Mouse (Mus musculus) right cerebral cortex, postnatal 36 days (tissue): ENCODE results near the gene Brwd1.
"Not testable (repeated sequence)": the region's sequence is repeated elsewhere in the genome, so short reads cannot be mapped to it uniquely, and the experiment has no call there.

Experiments used
- DNase-seq, 2 experiments: peaks; one replicate each; pipeline ENCODE4 v3.0.0; 2022; ENCODE audit warnings: low spot score in 2 of 2, mixed read lengths in 1 of 2

Brwd1 gene

DNA sequence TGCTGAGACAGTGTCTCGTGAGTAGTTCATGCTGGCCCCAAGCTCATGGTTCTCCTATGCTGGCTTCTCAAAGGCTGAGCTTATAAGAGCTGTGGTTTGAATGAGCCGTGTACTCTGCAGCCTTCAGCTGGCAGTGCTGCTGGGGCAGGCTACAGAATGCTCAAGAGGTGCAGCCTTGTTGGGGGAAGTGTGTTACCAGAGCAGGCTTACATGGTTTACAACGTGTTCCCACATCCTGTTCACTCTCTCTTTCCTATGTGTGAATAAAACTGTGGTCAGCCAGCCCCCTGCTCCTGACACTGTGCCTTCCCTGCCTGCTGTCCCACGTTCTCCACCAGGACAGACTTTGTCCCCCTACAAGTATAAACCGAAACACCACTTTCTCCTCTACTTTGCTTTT, 97.4 kb downstream of the Brwd1 start:
- no peak for DNase-seq

DNA sequence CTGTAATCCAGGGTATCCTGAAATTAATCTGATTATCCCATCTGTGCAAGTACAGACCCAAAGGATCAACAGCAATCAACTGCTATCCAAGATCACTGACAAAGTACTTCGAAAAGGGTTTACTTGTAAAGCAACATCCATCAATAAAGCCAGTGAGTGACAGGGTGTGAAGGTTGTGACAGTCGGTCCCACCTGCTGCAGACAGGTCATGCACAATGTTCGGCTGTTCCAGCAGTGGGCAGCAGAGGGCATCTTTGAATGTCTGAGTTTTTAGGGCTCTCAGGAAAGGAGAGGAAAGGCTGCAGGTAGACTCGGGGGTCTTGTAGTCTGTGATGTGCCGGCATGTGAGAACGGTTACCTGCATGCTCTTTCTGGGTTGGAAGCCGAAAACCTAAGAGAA, 98.7 kb downstream of the Brwd1 start:
- no peak for DNase-seq

DNA sequence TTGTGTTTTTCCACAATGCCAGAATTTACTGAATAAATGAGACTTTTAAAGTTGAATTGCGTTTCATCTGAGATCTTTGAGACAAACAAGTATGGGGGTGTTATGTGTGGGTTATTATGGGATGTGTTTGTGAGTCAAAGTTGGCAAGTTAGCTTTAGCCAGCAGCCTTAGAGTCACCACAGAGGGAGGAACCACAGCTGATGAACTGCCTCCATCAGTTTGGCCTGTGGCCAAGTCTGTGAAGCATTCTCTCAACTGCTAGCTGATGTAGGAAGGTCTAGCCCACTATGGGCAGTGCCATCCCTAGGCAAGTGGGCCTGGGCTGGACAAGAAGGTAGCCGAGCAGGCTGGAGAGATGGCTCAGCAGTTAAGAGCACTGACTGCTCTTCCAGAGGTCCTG, 111.5 kb downstream of the Brwd1 start:
- no peak for DNase-seq

DNA sequence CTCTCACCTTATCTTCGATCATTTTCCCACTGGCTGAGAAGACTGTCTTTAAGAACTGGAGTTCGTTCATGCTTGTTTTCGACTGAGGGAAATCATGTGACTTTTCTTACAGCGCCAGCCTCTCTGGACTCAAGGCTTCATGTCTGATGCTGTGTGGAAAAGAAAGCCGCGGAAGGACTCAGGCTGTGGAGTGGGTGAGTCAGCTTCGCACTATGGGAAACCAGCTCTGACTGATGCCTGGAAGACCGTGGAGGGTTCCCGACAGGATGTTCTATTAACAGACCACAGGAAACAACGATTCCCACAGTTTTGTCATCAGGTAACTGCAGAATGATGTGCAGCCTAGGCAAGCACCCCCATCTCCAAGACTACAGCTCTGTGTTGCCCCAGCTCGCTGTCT, 114.9 kb downstream of the Brwd1 start:
- DNase-seq, result peak in 1 of 2 experiments; percentile 20

DNA sequence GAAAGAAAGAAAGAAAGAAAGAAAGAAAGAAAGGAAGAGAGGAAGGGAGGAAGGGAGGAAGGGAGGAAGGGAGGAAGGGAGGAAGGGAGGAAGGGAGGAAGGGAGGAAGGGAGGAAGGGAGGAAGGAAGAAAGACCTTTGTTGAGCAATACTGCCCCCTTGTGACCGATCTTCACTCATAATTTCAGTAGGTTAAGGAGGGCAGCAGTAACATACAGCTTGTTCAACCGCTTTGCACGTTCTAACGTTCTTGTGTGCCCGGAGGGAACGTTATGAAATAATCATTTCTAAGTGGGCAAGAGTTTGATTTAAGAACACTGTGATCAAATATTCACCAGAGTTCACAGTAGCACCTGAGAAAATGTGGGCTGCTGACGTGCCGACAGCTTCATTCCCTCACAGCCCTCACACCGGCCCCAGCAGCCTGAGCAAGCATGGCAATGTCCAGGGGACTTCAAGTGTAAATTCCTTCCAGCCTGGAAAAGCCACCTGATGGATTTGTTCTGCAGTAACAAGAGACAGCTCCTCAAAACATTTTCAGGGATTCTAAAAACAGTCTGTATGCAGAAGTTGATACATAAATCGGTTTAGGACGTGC, 117.8 kb downstream of the Brwd1 start:
- no peak for DNase-seq

DNA sequence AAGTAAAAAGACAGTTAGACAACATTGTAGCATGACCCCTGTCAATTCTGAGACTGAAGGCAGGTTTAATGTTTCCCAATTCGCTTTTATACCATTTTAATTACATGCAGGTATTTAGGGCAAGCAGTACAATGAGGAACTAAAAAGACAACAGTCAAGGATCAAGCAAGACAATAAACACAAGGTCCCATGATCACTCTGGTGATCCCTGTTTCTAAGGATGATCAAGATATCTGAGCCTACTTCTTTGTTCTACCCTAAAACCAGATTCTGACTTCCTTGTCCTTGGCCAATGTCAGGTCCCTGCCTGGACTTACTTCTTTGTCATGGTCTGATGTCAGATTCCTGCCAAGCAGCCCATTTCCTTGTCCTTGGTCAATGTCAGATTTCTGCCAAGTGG, 120.8 kb downstream of the Brwd1 start:
- not testable (repeated sequence) for DNase-seq

DNA sequence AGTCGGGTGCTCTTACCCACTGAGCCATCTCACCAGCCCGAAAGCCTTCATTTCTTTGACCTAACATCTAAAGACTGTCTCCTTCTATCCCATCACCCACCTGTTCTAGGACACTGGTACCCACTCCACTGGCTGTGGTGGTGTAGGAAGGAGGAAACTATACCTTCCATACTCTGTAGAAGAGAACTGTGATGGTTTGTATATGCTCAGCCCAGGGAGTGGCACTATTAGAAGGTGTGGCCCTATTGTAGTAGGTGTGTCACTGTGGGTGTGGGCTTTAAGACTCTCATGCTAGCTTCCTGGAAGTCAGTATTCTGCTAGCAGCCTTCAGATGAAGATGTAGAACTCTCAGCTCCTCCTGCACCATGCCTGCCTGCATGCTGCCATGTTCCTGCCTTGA, 121.6 kb downstream of the Brwd1 start:
- DNase-seq, result not testable (repeated sequence)

DNA sequence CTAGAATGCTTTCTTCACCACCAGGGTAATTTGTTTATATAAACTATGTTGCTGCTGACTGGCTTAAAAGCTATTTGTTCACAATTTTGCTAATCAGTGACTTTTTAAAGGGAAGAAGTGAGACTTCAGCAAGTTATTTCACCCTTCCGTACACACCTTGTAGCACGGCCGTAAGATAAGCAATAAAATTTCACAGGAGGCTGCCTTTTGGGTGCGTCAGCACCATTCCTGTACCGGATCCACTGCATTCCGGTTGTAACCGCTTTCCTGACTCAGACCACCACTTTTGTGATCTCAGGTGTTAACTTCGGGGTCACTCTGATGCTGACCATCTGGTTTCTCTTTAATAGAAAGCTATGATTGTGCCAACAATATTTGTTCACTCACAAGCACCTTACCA, 124.2 kb downstream of the Brwd1 start:
- DNase-seq, result no peak

DNA sequence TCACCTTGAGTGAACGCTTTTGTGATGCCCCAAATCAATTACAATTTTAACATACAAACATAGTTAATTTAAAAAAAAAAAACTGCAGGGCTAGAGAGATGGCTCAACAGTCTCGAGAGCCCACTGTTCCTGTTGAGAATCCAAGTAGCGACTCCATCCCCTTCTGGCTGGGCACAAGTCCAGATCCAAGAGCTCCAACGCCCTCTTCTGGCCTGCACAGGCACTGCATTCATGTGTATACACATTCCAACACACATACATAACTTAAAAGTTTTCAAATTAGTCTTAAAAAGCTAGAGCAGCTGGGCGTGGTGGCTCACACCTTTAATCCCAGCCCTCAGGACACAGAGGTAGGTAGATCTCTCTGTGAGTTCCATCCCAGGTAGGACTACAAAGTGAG, 125.7 kb downstream of the Brwd1 start:
- DNase-seq, result no peak

DNA sequence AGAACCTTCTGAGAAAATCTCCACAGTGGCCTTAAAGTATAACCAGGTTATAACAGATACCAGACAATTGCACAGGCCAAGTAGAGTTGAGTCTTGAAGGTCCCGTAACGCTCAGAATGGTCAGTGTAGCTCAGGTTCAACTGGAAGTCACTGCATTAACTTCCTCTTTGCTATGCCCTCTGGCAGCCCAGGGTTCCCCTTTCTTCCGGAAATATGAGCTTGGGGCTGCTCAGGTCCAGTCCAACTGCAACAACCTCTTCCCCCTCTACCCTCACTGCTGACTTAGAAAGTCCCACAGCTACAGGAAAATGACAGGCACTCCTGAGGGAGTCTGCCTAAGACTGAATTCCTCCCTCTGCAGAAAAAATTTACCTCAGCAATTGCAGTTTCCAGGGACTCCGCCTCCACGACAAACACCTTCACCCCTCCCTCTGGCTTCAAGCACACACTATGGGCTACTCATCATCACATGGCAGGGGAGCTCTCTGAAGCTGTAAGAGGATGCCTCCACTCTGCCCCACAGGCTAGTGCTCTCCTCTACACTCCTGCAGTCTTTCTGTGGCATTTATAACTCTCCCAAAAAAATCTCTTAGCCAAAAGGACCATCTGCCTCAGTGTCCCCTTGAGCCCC, 126.5 kb downstream of the Brwd1 start:
- DNase-seq, result no peak

DNA sequence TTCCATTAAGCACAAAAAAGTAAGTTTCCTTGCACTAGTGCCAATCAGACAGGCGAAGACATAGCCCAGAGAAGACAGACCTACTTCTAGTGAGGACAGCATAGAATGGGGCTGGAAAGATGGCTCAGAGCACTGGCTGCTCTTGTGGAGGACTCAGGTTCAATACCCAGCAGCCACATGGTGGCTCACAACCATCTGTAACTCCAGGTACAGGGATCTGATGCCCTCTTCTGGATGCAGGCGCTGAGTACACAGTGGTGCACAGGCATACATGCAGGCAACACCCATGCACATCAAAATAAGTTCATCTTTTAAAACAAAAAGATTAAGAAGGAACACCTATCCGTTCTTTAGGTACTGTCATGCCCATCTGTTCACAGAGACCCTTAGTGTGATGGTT, 128.0 kb downstream of the Brwd1 start:
- no peak for DNase-seq

DNA sequence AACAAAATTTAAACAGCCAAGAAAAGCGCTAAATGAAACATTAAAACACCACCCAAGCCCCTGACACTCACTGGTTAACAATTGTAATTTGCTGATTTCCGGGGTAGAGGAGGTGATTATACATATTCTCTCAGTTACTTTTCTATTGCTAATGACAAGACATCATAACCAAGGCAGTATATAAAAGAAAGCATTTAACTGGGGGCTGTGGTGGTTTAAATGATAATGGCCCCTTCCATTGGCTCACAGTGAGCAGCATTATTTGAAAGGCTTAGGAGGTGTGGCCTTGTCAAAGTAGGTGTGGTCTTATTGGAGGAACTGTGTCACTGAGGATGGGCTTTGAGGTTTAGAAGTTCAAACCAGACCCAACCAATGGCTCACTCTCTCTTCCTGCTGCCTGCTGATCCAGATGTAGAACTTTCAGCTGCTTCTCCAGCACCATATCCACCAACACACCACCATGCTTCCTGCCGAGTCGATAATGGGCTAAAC, 129.1 kb downstream of the Brwd1 start:
- DNase-seq, result no peak

DNA sequence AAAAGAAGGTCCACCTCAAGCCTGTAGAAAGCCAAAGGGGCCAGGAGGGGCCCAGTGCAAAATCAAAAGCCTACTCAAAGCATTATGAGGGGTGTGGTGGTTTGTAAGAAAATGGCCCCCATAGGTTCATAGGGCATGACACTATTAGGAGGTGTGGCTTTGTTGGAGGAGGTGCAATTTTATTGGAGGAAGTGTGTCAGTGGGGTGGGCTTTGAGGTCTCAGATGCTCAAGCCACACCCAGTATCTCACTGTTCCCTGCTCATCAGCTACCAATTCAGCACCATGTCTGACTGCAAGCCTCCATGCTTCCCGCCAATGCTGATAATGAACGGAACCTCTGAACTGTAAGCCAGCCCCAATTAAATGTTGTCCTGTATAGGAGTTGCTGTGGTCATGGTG, 130.9 kb downstream of the Brwd1 start:
- DNase-seq, result no peak

DNA sequence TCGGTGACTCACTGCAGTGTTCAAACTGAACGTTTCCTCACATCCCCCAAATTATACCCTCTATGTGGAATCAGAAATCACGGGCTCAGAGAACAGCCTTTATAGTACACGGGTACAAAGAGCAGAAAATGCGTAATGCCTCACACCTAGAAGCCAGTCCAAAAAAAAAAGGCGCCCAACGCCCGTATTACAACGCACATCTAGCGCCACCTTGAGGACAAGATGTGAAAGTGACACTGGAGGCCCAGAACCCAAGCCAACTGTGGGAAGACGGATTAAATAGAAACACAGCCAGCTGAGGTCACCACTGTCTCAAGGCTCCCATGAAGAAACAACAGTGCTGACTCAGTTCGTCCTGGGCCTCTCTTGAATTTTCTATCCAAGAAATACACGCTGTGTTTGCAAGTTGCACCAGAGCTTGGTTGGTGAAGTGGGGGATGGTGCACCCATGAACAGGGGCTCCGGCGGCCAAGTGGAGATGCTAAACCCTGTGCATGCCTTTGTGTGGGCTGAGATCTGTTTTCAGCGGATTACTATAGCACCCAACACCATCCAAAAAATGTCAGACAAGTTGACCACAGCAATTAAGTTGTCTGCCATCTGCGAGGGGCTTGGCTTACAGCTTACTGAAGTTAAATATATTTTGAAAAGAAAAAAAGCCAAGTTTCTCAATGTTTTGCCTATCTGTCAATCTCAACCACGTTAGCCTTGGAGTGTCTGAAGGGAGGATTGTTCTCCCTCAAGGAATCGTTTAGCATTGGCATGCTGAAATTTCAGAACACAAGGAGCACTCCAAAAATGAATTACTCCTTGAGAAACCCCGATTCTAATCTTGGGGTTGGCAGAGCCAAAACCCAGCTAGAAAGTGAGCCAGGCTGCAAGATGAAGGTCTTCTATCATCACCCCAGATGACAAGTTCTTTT, 136.7 kb downstream of the Brwd1 start:
- DNase-seq, result peak; percentile 55 to 57

DNA sequence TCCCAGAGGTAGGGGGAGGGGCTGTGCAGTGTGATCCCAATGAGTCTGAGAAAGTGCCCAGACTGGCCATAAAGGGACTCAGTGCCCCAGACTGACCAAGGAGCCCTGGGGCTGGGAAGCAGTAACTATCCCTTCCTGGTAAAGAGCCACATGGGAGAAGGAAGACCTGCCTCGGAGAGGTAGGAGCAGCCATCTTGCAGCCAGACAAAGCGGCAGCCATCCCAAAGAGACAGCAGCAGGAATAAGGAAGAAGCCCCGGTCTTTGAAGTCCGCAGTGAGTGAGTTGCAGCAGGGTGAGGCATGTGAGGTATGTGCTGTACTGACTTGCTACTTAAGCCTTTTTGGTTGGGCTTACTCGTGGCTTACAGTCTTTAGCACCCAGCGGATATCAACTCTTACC, 139.1 kb downstream of the Brwd1 start:
- DNase-seq, result no peak
